Mouse (Mus musculus): ENCODE measurements around the gene Sox13. TPM values are rescaled to one million over a fixed set of nuclear protein-coding genes. Genes with fewer than 3 reads are reported as not detected.

Sox13 gene
- polyA plus RNA-seq, 1 experiment from 2014 or later = 12.3 TPM

DNA sequence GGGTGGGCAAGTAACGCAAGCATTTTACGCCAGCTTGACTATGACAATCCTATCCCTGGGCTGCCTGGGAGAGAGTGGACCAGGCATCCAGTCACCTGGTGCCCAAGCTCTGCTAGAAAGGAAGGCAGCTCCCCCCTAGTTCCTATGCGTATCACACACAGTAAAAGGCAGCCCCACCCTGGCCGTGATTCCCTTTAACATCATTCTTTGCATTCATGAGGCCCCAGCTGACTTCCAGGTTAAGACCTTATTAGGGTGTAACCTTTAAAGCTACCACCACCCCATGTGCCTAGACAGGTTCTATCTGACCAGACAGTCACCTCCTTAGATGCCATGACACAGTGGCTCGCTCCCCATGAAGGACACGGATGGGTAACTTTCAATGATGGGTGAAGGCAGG, 8.7 kb downstream of the Sox13 start:
- Histone ChIP-seq H3K4me1 (replicated peaks; ENCODE audit: control insufficient read depth, insufficient read depth, low read length) (peaks cover 59% of the 10 kb centered on the region), H3K27ac (ENCODE audit: low read depth) (no peak overlapping the region), H3K4me3 (ENCODE audit: low read depth, low read length) (no peak overlapping the region), H3K27me3 (replicated peaks; ENCODE audit: control insufficient read depth, insufficient read depth, low read length) (no peaks in the 10 kb centered on the region), H3K9me3 (ENCODE audit: control insufficient read depth, low read length) (no peaks in the 10 kb centered on the region), H3K9ac (ENCODE audit: low read length) (no peak overlapping the region), H3K4me2 (ENCODE audit: low read length) (no peak overlapping the region), H3K36me3 (ENCODE audit: control insufficient read depth, insufficient read depth, low read length) (no peaks in the 10 kb centered on the region)
- DNase-seq (ENCODE audit: low spot score) (no peak), ATAC-seq (replicated peaks; ENCODE audit: low FRiP score, low TSS enrichment, low read depth) (no peak)
- 72% methylated on average over 6 of the region's 6 CpGs for WGBS

- ATAC-seq (replicated peaks; ENCODE audit: low FRiP score, low TSS enrichment, low read depth) (no peak), DNase-seq (ENCODE audit: low spot score) (no peak)
- no peak overlapping the region for H3K4me2 ChIP-seq (ENCODE audit: low read length)
- no peak overlapping the region for H3K4me3 ChIP-seq (ENCODE audit: low read depth, low read length)
- H3K9me3 ChIP-seq (ENCODE audit: control insufficient read depth, low read length) = no peaks in the 10 kb centered on the region
- WGBS = 55% methylated on average over 7 of the region's 7 CpGs
- H3K27ac ChIP-seq (ENCODE audit: low read depth) = no peak overlapping the region
- no peaks in the 10 kb centered on the region for H3K36me3 ChIP-seq (ENCODE audit: control insufficient read depth, insufficient read depth, low read length)
- H3K4me1 ChIP-seq (replicated peaks; ENCODE audit: control insufficient read depth, insufficient read depth, low read length) = peaks cover 63% of the 10 kb centered on the region
- no peaks in the 10 kb centered on the region for H3K27me3 ChIP-seq (replicated peaks; ENCODE audit: control insufficient read depth, insufficient read depth, low read length)
- H3K9ac ChIP-seq (ENCODE audit: low read length) = no peak overlapping the region
Measured at GRCm38 (mm10) chr1:133415086-133415485, 9.1 kb downstream of the Sox13 start.

DNA sequence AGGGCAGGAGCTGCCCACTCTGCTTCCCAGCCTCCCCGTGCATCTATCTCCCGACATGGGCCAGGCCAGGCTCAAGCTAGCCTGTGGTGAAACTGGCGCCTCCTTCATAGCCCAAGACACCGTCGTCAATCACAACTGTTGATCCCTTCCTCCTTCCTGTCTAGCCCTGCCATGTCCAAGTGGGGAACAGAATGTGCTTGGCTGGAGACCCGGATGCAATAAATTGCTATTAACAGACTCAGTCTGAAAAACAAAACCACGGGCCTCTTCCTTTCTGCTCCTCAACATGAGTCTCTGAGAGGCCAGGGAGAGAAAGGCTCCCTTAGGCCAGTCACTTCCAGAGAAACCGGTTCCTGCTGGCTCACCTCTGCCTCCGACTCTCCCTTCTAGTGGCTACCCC, 11.2 kb downstream of the Sox13 start:
- DNase-seq (ENCODE audit: low spot score) (no peak), ATAC-seq (replicated peaks; ENCODE audit: low FRiP score, low TSS enrichment, low read depth) (peak; percentile 22; the same call in 1 of the 2 replicates)
- Histone ChIP-seq H3K4me3 (ENCODE audit: low read depth, low read length) (no peak overlapping the region), H3K27me3 (replicated peaks; ENCODE audit: control insufficient read depth, insufficient read depth, low read length) (no peaks in the 10 kb centered on the region), H3K9ac (ENCODE audit: low read length) (no peak overlapping the region), H3K4me1 (replicated peaks; ENCODE audit: control insufficient read depth, insufficient read depth, low read length) (peaks cover 58% of the 10 kb centered on the region), H3K9me3 (ENCODE audit: control insufficient read depth, low read length) (no peaks in the 10 kb centered on the region), H3K27ac (ENCODE audit: low read depth) (peak overlapping the region; percentile 24), H3K36me3 (ENCODE audit: control insufficient read depth, insufficient read depth, low read length) (no peaks in the 10 kb centered on the region), H3K4me2 (ENCODE audit: low read length) (peak overlapping the region; percentile 22; the same call in 1 of the 2 replicates)
- 32% methylated on average over 9 of the region's 9 CpGs for WGBS

- no peak overlapping the region for H3K27ac ChIP-seq (ENCODE audit: low read depth)
Measured at GRCm38 (mm10) chr1:133411506-133412147, 12.6 kb downstream of the Sox13 start.

GRCm38 (mm10) chr1:133409786-133410185, 14.4 kb downstream of the Sox13 start:
- Histone ChIP-seq H3K4me2 (ENCODE audit: low read length) (no peak overlapping the region), H3K27me3 (replicated peaks; ENCODE audit: control insufficient read depth, insufficient read depth, low read length) (no peaks in the 10 kb centered on the region), H3K4me1 (replicated peaks; ENCODE audit: control insufficient read depth, insufficient read depth, low read length) (peaks cover 46% of the 10 kb centered on the region), H3K9ac (ENCODE audit: low read length) (no peak overlapping the region), H3K36me3 (ENCODE audit: control insufficient read depth, insufficient read depth, low read length) (no peaks in the 10 kb centered on the region), H3K27ac (ENCODE audit: low read depth) (no peak overlapping the region), H3K9me3 (ENCODE audit: control insufficient read depth, low read length) (no peaks in the 10 kb centered on the region), H3K4me3 (ENCODE audit: low read depth, low read length) (no peak overlapping the region)
- DNase-seq (ENCODE audit: low spot score) = no peak
- WGBS = 54% methylated on average over 9 of the region's 9 CpGs
- no peak for ATAC-seq (replicated peaks; ENCODE audit: low FRiP score, low TSS enrichment, low read depth)

More at GRCm38 (mm10) chr1:133411506-133412147, 12.6 kb downstream of the Sox13 start:
- DNase-seq (ENCODE audit: low spot score) = no peak
- H3K27me3 ChIP-seq (replicated peaks; ENCODE audit: control insufficient read depth, insufficient read depth, low read length) = no peaks in the 10 kb centered on the region
- no peak overlapping the region for H3K4me3 ChIP-seq (ENCODE audit: low read depth, low read length)
- WGBS = 80% methylated on average over 8 of the region's 8 CpGs
- H3K4me2 ChIP-seq (ENCODE audit: low read length) = no peak overlapping the region
- ATAC-seq (replicated peaks; ENCODE audit: low FRiP score, low TSS enrichment, low read depth) = no peak
- peaks cover 54% of the 10 kb centered on the region for H3K4me1 ChIP-seq (replicated peaks; ENCODE audit: control insufficient read depth, insufficient read depth, low read length)
- no peak overlapping the region for H3K9ac ChIP-seq (ENCODE audit: low read length)
- H3K36me3 ChIP-seq (ENCODE audit: control insufficient read depth, insufficient read depth, low read length) = no peaks in the 10 kb centered on the region
- no peaks in the 10 kb centered on the region for H3K9me3 ChIP-seq (ENCODE audit: control insufficient read depth, low read length)

GRCm38 (mm10) chr1:133408880-133409516, 15.2 kb downstream of the Sox13 start:
- Histone ChIP-seq H3K4me1 (replicated peaks; ENCODE audit: control insufficient read depth, insufficient read depth, low read length) (peaks cover 38% of the 10 kb centered on the region), H3K9ac (ENCODE audit: low read length) (no peak overlapping the region), H3K4me2 (ENCODE audit: low read length) (no peak overlapping the region), H3K27me3 (replicated peaks; ENCODE audit: control insufficient read depth, insufficient read depth, low read length) (no peaks in the 10 kb centered on the region), H3K27ac (ENCODE audit: low read depth) (no peak overlapping the region), H3K36me3 (ENCODE audit: control insufficient read depth, insufficient read depth, low read length) (no peaks in the 10 kb centered on the region), H3K4me3 (ENCODE audit: low read depth, low read length) (no peak overlapping the region), H3K9me3 (ENCODE audit: control insufficient read depth, low read length) (no peaks in the 10 kb centered on the region)
- 20% methylated on average over 6 of the region's 6 CpGs for WGBS
- DNase-seq (ENCODE audit: low spot score) (no peak), ATAC-seq (replicated peaks; ENCODE audit: low FRiP score, low TSS enrichment, low read depth) (no peak)

DNA sequence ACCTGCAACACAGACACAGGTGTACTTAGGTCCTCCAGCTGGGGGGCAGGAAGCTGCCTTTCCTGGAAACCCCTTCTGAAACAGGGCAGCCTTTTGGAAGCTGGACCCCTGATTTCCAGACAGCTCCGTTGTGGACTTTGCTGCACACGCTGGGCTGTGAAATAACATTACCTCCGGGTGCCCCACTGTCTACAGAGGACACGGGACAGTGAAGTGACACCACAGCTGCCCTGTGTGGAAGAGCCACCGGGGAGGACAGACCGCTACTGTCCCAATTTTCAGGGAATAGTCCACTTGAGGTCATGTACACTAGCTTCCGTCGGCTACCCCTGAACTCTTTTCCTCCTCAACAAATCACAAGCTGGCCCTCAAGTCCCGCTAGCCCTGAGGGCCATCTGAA, 15.9 kb downstream of the Sox13 start:
- Histone ChIP-seq H3K36me3 (ENCODE audit: control insufficient read depth, insufficient read depth, low read length) (no peaks in the 10 kb centered on the region), H3K4me3 (ENCODE audit: low read depth, low read length) (no peak overlapping the region), H3K9me3 (ENCODE audit: control insufficient read depth, low read length) (no peaks in the 10 kb centered on the region), H3K27ac (ENCODE audit: low read depth) (no peak overlapping the region), H3K4me1 (replicated peaks; ENCODE audit: control insufficient read depth, insufficient read depth, low read length) (peaks cover 31% of the 10 kb centered on the region), H3K4me2 (ENCODE audit: low read length) (no peak overlapping the region), H3K27me3 (replicated peaks; ENCODE audit: control insufficient read depth, insufficient read depth, low read length) (no peaks in the 10 kb centered on the region), H3K9ac (ENCODE audit: low read length) (no peak overlapping the region)
- no peak for ATAC-seq (replicated peaks; ENCODE audit: low FRiP score, low TSS enrichment, low read depth)
- DNase-seq (ENCODE audit: low spot score) = no peak
- 48% methylated on average over 9 of the region's 9 CpGs for WGBS

DNA sequence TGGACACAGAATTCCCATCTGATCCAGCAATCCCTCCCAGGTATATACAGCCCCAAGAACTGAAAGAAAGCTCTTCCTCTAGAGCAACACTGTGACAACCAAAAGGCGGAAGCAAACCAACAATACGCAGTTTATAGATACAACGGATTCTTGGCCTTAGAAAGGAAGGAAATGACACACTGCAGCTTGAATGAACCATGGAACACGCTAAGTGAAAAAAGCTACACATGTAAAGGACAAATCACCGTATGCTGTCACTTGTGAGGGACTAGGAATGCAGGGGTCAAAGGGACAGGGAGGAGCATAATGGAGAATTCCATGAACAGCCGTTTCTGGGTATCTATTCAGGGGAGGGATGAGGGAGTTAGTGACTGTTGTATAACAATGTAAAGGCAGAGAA, 16.7 kb downstream of the Sox13 start:
- no peak for DNase-seq (ENCODE audit: low spot score)

GRCm38 (mm10) chr1:133406614-133407013, 17.6 kb downstream of the Sox13 start:
- 81% methylated on average over 7 of the region's 7 CpGs for WGBS
- no peak overlapping the region for H3K4me3 ChIP-seq (ENCODE audit: low read depth, low read length)
- H3K27me3 ChIP-seq (replicated peaks; ENCODE audit: control insufficient read depth, insufficient read depth, low read length) = no peaks in the 10 kb centered on the region
- H3K4me1 ChIP-seq (replicated peaks; ENCODE audit: control insufficient read depth, insufficient read depth, low read length) = peaks cover 20% of the 10 kb centered on the region
- DNase-seq (ENCODE audit: low spot score) = no peak
- H3K9me3 ChIP-seq (ENCODE audit: control insufficient read depth, low read length) = no peaks in the 10 kb centered on the region
- H3K4me2 ChIP-seq (ENCODE audit: low read length) = no peak overlapping the region
- H3K27ac ChIP-seq (ENCODE audit: low read depth) = no peak overlapping the region
- ATAC-seq (replicated peaks; ENCODE audit: low FRiP score, low TSS enrichment, low read depth) = no peak
- H3K9ac ChIP-seq (ENCODE audit: low read length) = no peak overlapping the region
- no peaks in the 10 kb centered on the region for H3K36me3 ChIP-seq (ENCODE audit: control insufficient read depth, insufficient read depth, low read length)

More for the DNA sequence above, 16.7 kb downstream of the Sox13 start:
- Histone ChIP-seq H3K4me2 (ENCODE audit: low read length) (no peak overlapping the region), H3K4me3 (ENCODE audit: low read depth, low read length) (no peak overlapping the region), H3K27me3 (replicated peaks; ENCODE audit: control insufficient read depth, insufficient read depth, low read length) (no peaks in the 10 kb centered on the region), H3K9ac (ENCODE audit: low read length) (no peak overlapping the region), H3K36me3 (ENCODE audit: control insufficient read depth, insufficient read depth, low read length) (no peaks in the 10 kb centered on the region), H3K9me3 (ENCODE audit: control insufficient read depth, low read length) (no peaks in the 10 kb centered on the region), H3K4me1 (replicated peaks; ENCODE audit: control insufficient read depth, insufficient read depth, low read length) (peaks cover 22% of the 10 kb centered on the region), H3K27ac (ENCODE audit: low read depth) (no peak overlapping the region)
- 70% methylated on average over 6 of the region's 6 CpGs for WGBS
- no peak for ATAC-seq (replicated peaks; ENCODE audit: low FRiP score, low TSS enrichment, low read depth)
